Mouse (Mus musculus) limb, embryonic 12.5 days (tissue): ENCODE data around the gene Mrgprh. TPM values are rescaled to one million over a fixed set of nuclear protein-coding genes. Genes with fewer than 3 reads are reported as not detected.
"Not testable (repeated sequence)": the region's sequence is repeated elsewhere in the genome, so short reads cannot be mapped to it uniquely, and the experiment has no call there.

Source experiments
- ATAC-seq: fragments of 200-750 bp; cut with Nextera tagmentation; 2 replicates; pipeline ENCODE4 v1.8.0; 2017; ENCODE audit warnings: low read depth, moderate TSS enrichment; ENCODE audit not compliant: insufficient number of reproducible peaks, insufficient read depth, low FRiP score, low TSS enrichment
- H3K27ac ChIP-seq: fragments of 300-500 bp; sonication (generic); 2 replicates; pipeline ENCODE4 v1.5.1; 2016; ENCODE audit warnings: mild to moderate bottlenecking, moderate library complexity
- H3K27me3 ChIP-seq: fragments of 300-500 bp; sonication (generic); 2 replicates; pipeline ENCODE4 v1.6.1; 2016; ENCODE audit warnings: mild to moderate bottlenecking, moderate library complexity
- H3K36me3 ChIP-seq: fragments of 300-500 bp; sonication (generic); 2 replicates; pipeline ENCODE4 v1.6.1; 2016; ENCODE audit warnings: mild to moderate bottlenecking, moderate library complexity
- H3K4me1 ChIP-seq: fragments of 300-500 bp; sonication (generic); replicated peaks from 2 replicates; pipeline ENCODE4 v1.6.1; 2016
- H3K4me2 ChIP-seq: fragments of 300-500 bp; sonication (generic); 2 replicates; pipeline ENCODE4 v1.6.1; 2016; ENCODE audit warnings: mild to moderate bottlenecking, moderate library complexity
- H3K4me3 ChIP-seq: fragments of 300-500 bp; sonication (generic); replicated peaks from 2 replicates; pipeline ENCODE4 v1.5.1; 2016; ENCODE audit warnings: mild to moderate bottlenecking
- H3K9ac ChIP-seq: fragments of 300-500 bp; sonication (generic); replicated peaks from 2 replicates; pipeline ENCODE4 v1.6.1; 2016; ENCODE audit warnings: mild to moderate bottlenecking, moderate library complexity
- H3K9me3 ChIP-seq: fragments of 300-500 bp; sonication (generic); 2 replicates; pipeline ENCODE4 v1.6.1; 2016; ENCODE audit warnings: mild to moderate bottlenecking, moderate library complexity
- WGBS: fragments of 180-500 bp; shearing (Covaris S2); methylation state at CpG from one replicate; pipeline ENCODE4 v1.1.7; 2016; 5-methylcytosine and 5-hydroxymethylcytosine counted together
- polyA plus RNA-seq: library from polyadenylated mRNA; unstranded; fragments of >200 nt; fragmentation: Nextera tagmentation; extraction: Ambion mirVana; gene quantifications from 2 replicates; pipeline ENCODE4 v1.2.1, GENCODE M21; 2016

The Mrgprh gene
- polyA plus RNA-seq, 1 experiment from 2014 or later = 0.18 TPM

- ATAC-seq = no peak
- Histone ChIP-seq H3K9ac (peak within 1 kb of the TSS; percentile 35; the same call in 1 of the 2 replicates), H3K27me3 (no peaks in the 10 kb centered on the region), H3K4me1 (peaks cover 51% of the 10 kb centered on the region), H3K36me3 (no peaks in the 10 kb centered on the region), H3K27ac (peak within 1 kb of the TSS; percentile 69), H3K4me3 (no peak within 1 kb of the TSS), H3K4me2 (0 out of 2 replicates have a peak within 1 kb of the TSS, but pooled peaks have one; percentile 6), H3K9me3 (no peaks in the 10 kb centered on the region)
- 42% methylated on average over 2 of the region's 2 CpGs for WGBS
Measured at GRCm38 (mm10) chr17:12868043-12868442, 7.8 kb upstream of the Mrgprh start, which contains the start of gene Mas1. Gene Mas1 (minus strand): TSS chr17:12868143.

GRCm38 (mm10) chr17:12868640-12869039, 7.2 kb upstream of the Mrgprh start:
- H3K4me1 ChIP-seq = peaks cover 57% of the 10 kb centered on the region
- no peak for ATAC-seq
- no peaks in the 10 kb centered on the region for H3K27me3 ChIP-seq
- H3K4me3 ChIP-seq = no peak overlapping the region
- H3K4me2 ChIP-seq = no peak overlapping the region
- WGBS = 12% methylated on average over 4 of the region's 4 CpGs
- peak overlapping the region; percentile 69 for H3K27ac ChIP-seq
- H3K36me3 ChIP-seq = no peaks in the 10 kb centered on the region
- H3K9ac ChIP-seq = peak overlapping the region; percentile 35; the same call in 1 of the 2 replicates
- no peaks in the 10 kb centered on the region for H3K9me3 ChIP-seq

- peaks cover 57% of the 10 kb centered on the region for H3K4me1 ChIP-seq
- H3K36me3 ChIP-seq = no peaks in the 10 kb centered on the region
- WGBS = 21% methylated on average over 16 of the region's 16 CpGs
- no peak overlapping the region for H3K9ac ChIP-seq
- peak overlapping the region; percentile 64; the same call in 1 of the 2 replicates for H3K27ac ChIP-seq
- H3K27me3 ChIP-seq = no peaks in the 10 kb centered on the region
- H3K9me3 ChIP-seq = no peaks in the 10 kb centered on the region
- ATAC-seq = peak; percentile 27; the same call in 1 of the 2 replicates
- peak overlapping the region; percentile 36 for H3K4me2 ChIP-seq
- H3K4me3 ChIP-seq = 0 out of 2 replicates have a peak overlapping the region, but pooled peaks have one; percentile 0
Measured at GRCm38 (mm10) chr17:12872275-12873028, 3.4 kb upstream of the Mrgprh start.

GRCm38 (mm10) chr17:12880178-12880577, 4.3 kb downstream of the Mrgprh start:
- Histone ChIP-seq H3K9me3 (no peaks in the 10 kb centered on the region), H3K36me3 (no peaks in the 10 kb centered on the region), H3K27ac (no peak overlapping the region), H3K4me3 (peak overlapping the region; percentile 15), H3K4me2 (peak overlapping the region; percentile 45), H3K27me3 (no peaks in the 10 kb centered on the region), H3K4me1 (0 out of 2 replicates have a peak, but pooled peaks cover 3% of the 10 kb centered on the region), H3K9ac (no peak overlapping the region)
- WGBS = 3% methylated on average over 14 of the region's 14 CpGs
- peak; percentile 47 for ATAC-seq

GRCm38 (mm10) chr17:12881216-12881615, 5.4 kb downstream of the Mrgprh start:
- Histone ChIP-seq H3K4me3 (no peak overlapping the region), H3K4me2 (no peak overlapping the region), H3K27me3 (no peaks in the 10 kb centered on the region), H3K9me3 (no peaks in the 10 kb centered on the region), H3K9ac (no peak overlapping the region), H3K36me3 (no peaks in the 10 kb centered on the region), H3K4me1 (0 out of 2 replicates have a peak, but pooled peaks cover 3% of the 10 kb centered on the region), H3K27ac (no peak overlapping the region)
- 86% methylated on average over 1 of the region's 1 CpGs for WGBS
- ATAC-seq = no peak

- Histone ChIP-seq H3K9ac (no peak overlapping the region), H3K4me3 (no peak overlapping the region), H3K36me3 (peaks cover 18% of the 10 kb centered on the region; the same call in 1 of the 2 replicates), H3K9me3 (no peaks in the 10 kb centered on the region), H3K27ac (no peak overlapping the region), H3K4me1 (no peaks in the 10 kb centered on the region), H3K4me2 (no peak overlapping the region), H3K27me3 (no peaks in the 10 kb centered on the region)
- WGBS = 26% methylated on average over 6 of the region's 6 CpGs
- no peak for ATAC-seq
Measured at GRCm38 (mm10) chr17:12886620-12887019, 10.8 kb downstream of the Mrgprh start.

GRCm38 (mm10) chr17:12887021-12887775, 11.4 kb downstream of the Mrgprh start:
- Histone ChIP-seq H3K36me3 (peaks cover 20% of the 10 kb centered on the region; the same call in 1 of the 2 replicates), H3K4me2 (no peak overlapping the region), H3K9ac (no peak overlapping the region), H3K4me3 (no peak overlapping the region), H3K4me1 (no peaks in the 10 kb centered on the region), H3K27me3 (no peaks in the 10 kb centered on the region), H3K27ac (no peak overlapping the region), H3K9me3 (no peaks in the 10 kb centered on the region)
- 73% methylated on average over 15 of the region's 15 CpGs for WGBS
- ATAC-seq = no peak

- Histone ChIP-seq H3K27ac (no peak overlapping the region), H3K4me3 (no peak overlapping the region), H3K9me3 (no peaks in the 10 kb centered on the region), H3K27me3 (no peaks in the 10 kb centered on the region), H3K4me2 (no peak overlapping the region), H3K9ac (no peak overlapping the region), H3K4me1 (no peaks in the 10 kb centered on the region), H3K36me3 (peaks cover 32% of the 10 kb centered on the region; the same call in 1 of the 2 replicates)
- WGBS = 89% methylated on average over 4 of the region's 4 CpGs
- ATAC-seq = no peak
Measured at GRCm38 (mm10) chr17:12891054-12891453, 15.2 kb downstream of the Mrgprh start.

GRCm38 (mm10) chr17:12892033-12892432, 16.2 kb downstream of the Mrgprh start:
- Histone ChIP-seq H3K9me3 (no peaks in the 10 kb centered on the region), H3K27ac (no peak overlapping the region), H3K36me3 (peaks cover 32% of the 10 kb centered on the region; the same call in 1 of the 2 replicates), H3K27me3 (no peaks in the 10 kb centered on the region), H3K4me1 (no peaks in the 10 kb centered on the region), H3K9ac (no peak overlapping the region), H3K4me2 (no peak overlapping the region), H3K4me3 (no peak overlapping the region)
- WGBS = 94% methylated on average over 9 of the region's 9 CpGs
- ATAC-seq = no peak

GRCm38 (mm10) chr17:12897674-12898073, 21.8 kb downstream of the Mrgprh start:
- H3K27me3 ChIP-seq = no peaks in the 10 kb centered on the region
- H3K4me3 ChIP-seq = no peak overlapping the region
- no peak overlapping the region for H3K4me2 ChIP-seq
- peaks cover 36% of the 10 kb centered on the region; the same call in 1 of the 2 replicates for H3K36me3 ChIP-seq
- H3K4me1 ChIP-seq = no peaks in the 10 kb centered on the region
- ATAC-seq = no peak
- WGBS = 86% methylated on average over 5 of the region's 5 CpGs
- H3K27ac ChIP-seq = no peak overlapping the region
- no peak overlapping the region for H3K9ac ChIP-seq
- H3K9me3 ChIP-seq = no peaks in the 10 kb centered on the region

- not testable (repeated sequence) for H3K9me3 ChIP-seq, H3K9ac ChIP-seq, H3K27ac ChIP-seq, H3K4me3 ChIP-seq, ATAC-seq, H3K27me3 ChIP-seq, H3K4me2 ChIP-seq, H3K4me1 ChIP-seq
- WGBS = 38% methylated on average over 2 of the region's 2 CpGs
- H3K36me3 ChIP-seq = peaks cover 41% of the 10 kb centered on the region; the same call in 1 of the 2 replicates
Measured at GRCm38 (mm10) chr17:12898607-12899006, 22.8 kb downstream of the Mrgprh start.
